Mouse (Mus musculus) hindbrain, embryonic 16.5 days (tissue): ENCODE measurements around the gene Slc35g3. TPM values are rescaled to one million over a fixed set of nuclear protein-coding genes. Genes with fewer than 3 reads are reported as not detected.
A peak's percentile ranks its signal among the peaks of the same experiment; 100 is the strongest.
"Not testable (repeated sequence)": the region's sequence is repeated elsewhere in the genome, so short reads cannot be mapped to it uniquely, and the experiment has no call there.

Source experiments
- ATAC-seq: fragments of 200-750 bp; cut with Nextera tagmentation; 2 replicates; pipeline ENCODE4 v1.8.0; 2017; ENCODE audit warnings: moderate TSS enrichment, moderate library complexity
- H3K27ac ChIP-seq: fragments of 300-500 bp; sonication (generic); 2 replicates; pipeline ENCODE4 v1.5.1; 2014; ENCODE audit warnings: low read depth, mild to moderate bottlenecking, control low read depth, low read length, moderate library complexity
- H3K27me3 ChIP-seq: fragments of 300-500 bp; sonication (generic); replicated peaks from 2 replicates; pipeline ENCODE4 v1.6.1; 2014; ENCODE audit warnings: low read length; ENCODE audit not compliant: control insufficient read depth, insufficient read depth
- H3K36me3 ChIP-seq: fragments of 300-500 bp; sonication (generic); 2 replicates; pipeline ENCODE4 v1.6.1; 2014; ENCODE audit warnings: mild to moderate bottlenecking, low read length, moderate library complexity, mixed read lengths; ENCODE audit not compliant: control insufficient read depth, insufficient read depth
- H3K4me1 ChIP-seq: fragments of 300-500 bp; sonication (generic); 2 replicates; pipeline ENCODE4 v1.6.1; 2014; ENCODE audit warnings: low read depth, low read length; ENCODE audit not compliant: control insufficient read depth, insufficient read depth
- H3K4me2 ChIP-seq: fragments of 300-500 bp; sonication (generic); 2 replicates; pipeline ENCODE4 v1.6.1; 2014; ENCODE audit warnings: mild to moderate bottlenecking, low read length, control low read depth, moderate library complexity
- H3K4me3 ChIP-seq: fragments of 300-500 bp; sonication (generic); 2 replicates; pipeline ENCODE4 v1.5.1; 2014; ENCODE audit warnings: mild to moderate bottlenecking, low read length, control low read depth, moderate library complexity
- H3K9ac ChIP-seq: fragments of 300-500 bp; sonication (generic); 2 replicates; pipeline ENCODE4 v1.6.1; 2014; ENCODE audit warnings: low read depth, mild to moderate bottlenecking, control low read depth, low read length, moderate library complexity
- H3K9me3 ChIP-seq: fragments of 300-500 bp; sonication (generic); 2 replicates; pipeline ENCODE4 v1.6.1; 2014; ENCODE audit warnings: mild to moderate bottlenecking, low read length, moderate library complexity; ENCODE audit not compliant: control insufficient read depth
- WGBS: fragments of 180-500 bp; shearing (Covaris S2); extraction: QIAGEN DNeasy Blood & Tissue Kit; methylation state at CpG from one replicate; pipeline ENCODE4 v1.1.7; 2014; 5-methylcytosine and 5-hydroxymethylcytosine counted together
- polyA plus RNA-seq: library from polyadenylated mRNA; unstranded; fragments of >200 nt; fragmentation: Nextera tagmentation; extraction: Ambion mirVana; gene quantifications from 2 replicates; pipeline ENCODE4 v1.2.1, GENCODE M21; 2015

Gene Slc35g3
- polyA plus RNA-seq, 1 experiment from 2014 or later: 0.41 TPM

- Histone ChIP-seq H3K4me2 (no peak overlapping the region), H3K9me3 (no peaks in the 10 kb centered on the region), H3K27ac (no peak overlapping the region), H3K36me3 (peaks cover 6% of the 10 kb centered on the region), H3K4me3 (no peak overlapping the region), H3K4me1 (peaks cover 14% of the 10 kb centered on the region), H3K9ac (no peak overlapping the region), H3K27me3 (no peaks in the 10 kb centered on the region)
- 86% methylated on average over 3 of the region's 3 CpGs for WGBS
- no peak for ATAC-seq
Observed at GRCm38 (mm10) chr11:69751635-69752034, 10.1 kb downstream of the Slc35g3 start.

GRCm38 (mm10) chr11:69731408-69731807 lies 30.4 kb downstream of the Slc35g3 start:
- H3K4me1 ChIP-seq, H3K4me2 ChIP-seq, H3K4me3 ChIP-seq, H3K9ac ChIP-seq, H3K9me3 ChIP-seq, H3K27me3 ChIP-seq, H3K27ac ChIP-seq, ATAC-seq: not testable (repeated sequence)
- WGBS: 89% methylated on average over 2 of the region's 3 CpGs
- peaks cover 24% of the 10 kb centered on the region for H3K36me3 ChIP-seq

GRCm38 (mm10) chr11:69729063-69729462 lies 32.7 kb downstream of the Slc35g3 start:
- H3K9me3 ChIP-seq: no peaks in the 10 kb centered on the region
- H3K9ac ChIP-seq: no peak overlapping the region
- no peaks in the 10 kb centered on the region for H3K4me1 ChIP-seq
- H3K36me3 ChIP-seq: peaks cover 4% of the 10 kb centered on the region; the same call in 1 of the 2 replicates
- WGBS: 17% methylated on average over 3 of the region's 3 CpGs
- no peak overlapping the region for H3K4me2 ChIP-seq
- no peaks in the 10 kb centered on the region for H3K27me3 ChIP-seq
- H3K27ac ChIP-seq: no peak overlapping the region
- no peak for ATAC-seq
- no peak overlapping the region for H3K4me3 ChIP-seq

GRCm38 (mm10) chr11:69725951-69726350 lies 35.8 kb downstream of the Slc35g3 start:
- no peak overlapping the region for H3K27ac ChIP-seq
- no peak for ATAC-seq
- 37% methylated on average over 5 of the region's 5 CpGs for WGBS

GRCm38 (mm10) chr11:69723074-69723473 lies 38.7 kb downstream of the Slc35g3 start:
- no peaks in the 10 kb centered on the region for H3K9me3 ChIP-seq
- no peak overlapping the region for H3K9ac ChIP-seq
- 49% methylated on average over 2 of the region's 2 CpGs for WGBS
- ATAC-seq: no peak
- no peaks in the 10 kb centered on the region for H3K36me3 ChIP-seq
- no peak overlapping the region for H3K4me3 ChIP-seq
- no peaks in the 10 kb centered on the region for H3K27me3 ChIP-seq
- H3K4me2 ChIP-seq: no peak overlapping the region
- H3K27ac ChIP-seq: no peak overlapping the region
- no peaks in the 10 kb centered on the region for H3K4me1 ChIP-seq

More at GRCm38 (mm10) chr11:69725951-69726350, 35.8 kb downstream of the Slc35g3 start:
- H3K36me3 ChIP-seq: no peaks in the 10 kb centered on the region
- no peak overlapping the region for H3K4me3 ChIP-seq
- H3K9ac ChIP-seq: no peak overlapping the region
- no peaks in the 10 kb centered on the region for H3K9me3 ChIP-seq
- H3K4me1 ChIP-seq: no peaks in the 10 kb centered on the region
- no peak overlapping the region for H3K4me2 ChIP-seq
- no peaks in the 10 kb centered on the region for H3K27me3 ChIP-seq

- Histone ChIP-seq H3K4me1 (no peaks in the 10 kb centered on the region), H3K27ac (no peak overlapping the region), H3K9ac (no peak overlapping the region), H3K4me2 (no peak overlapping the region), H3K9me3 (no peaks in the 10 kb centered on the region), H3K27me3 (no peaks in the 10 kb centered on the region), H3K36me3 (no peaks in the 10 kb centered on the region), H3K4me3 (no peak overlapping the region)
- ATAC-seq: no peak
- 75% methylated on average over 6 of the region's 6 CpGs for WGBS
Observed at GRCm38 (mm10) chr11:69720852-69721251, 40.9 kb downstream of the Slc35g3 start.

- Histone ChIP-seq H3K4me2 (no peak overlapping the region), H3K4me1 (no peaks in the 10 kb centered on the region), H3K27me3 (no peaks in the 10 kb centered on the region), H3K9ac (no peak overlapping the region), H3K27ac (no peak overlapping the region), H3K4me3 (no peak overlapping the region), H3K9me3 (no peaks in the 10 kb centered on the region), H3K36me3 (no peaks in the 10 kb centered on the region)
- ATAC-seq: no peak
- 68% methylated on average over 6 of the region's 6 CpGs for WGBS
Observed at GRCm38 (mm10) chr11:69719423-69719822, 42.3 kb downstream of the Slc35g3 start.

GRCm38 (mm10) chr11:69718661-69719060 lies 43.1 kb downstream of the Slc35g3 start:
- Histone ChIP-seq H3K4me2 (peak overlapping the region; percentile 29), H3K9ac (no peak overlapping the region), H3K27ac (no peak overlapping the region), H3K36me3 (no peaks in the 10 kb centered on the region), H3K4me3 (no peak overlapping the region), H3K27me3 (no peaks in the 10 kb centered on the region), H3K4me1 (no peaks in the 10 kb centered on the region), H3K9me3 (no peaks in the 10 kb centered on the region)
- no peak for ATAC-seq
- WGBS: 26% methylated on average over 15 of the region's 15 CpGs

- Histone ChIP-seq H3K9ac (no peak overlapping the region), H3K9me3 (no peaks in the 10 kb centered on the region), H3K4me1 (no peaks in the 10 kb centered on the region), H3K36me3 (no peaks in the 10 kb centered on the region), H3K4me3 (no peak overlapping the region), H3K27ac (no peak overlapping the region), H3K27me3 (no peaks in the 10 kb centered on the region), H3K4me2 (no peak overlapping the region)
- ATAC-seq: no peak
- WGBS: 67% methylated on average over 4 of the region's 4 CpGs
Observed at GRCm38 (mm10) chr11:69716953-69717352, 44.8 kb downstream of the Slc35g3 start.

- Histone ChIP-seq H3K4me1 (no peaks in the 10 kb centered on the region), H3K9me3 (no peaks in the 10 kb centered on the region), H3K27ac (no peak overlapping the region), H3K4me2 (no peak overlapping the region), H3K27me3 (no peaks in the 10 kb centered on the region), H3K36me3 (no peaks in the 10 kb centered on the region), H3K9ac (no peak overlapping the region), H3K4me3 (no peak overlapping the region)
- no peak for ATAC-seq
- WGBS: 27% methylated on average over 5 of the region's 5 CpGs
Observed at GRCm38 (mm10) chr11:69715929-69716328, 45.8 kb downstream of the Slc35g3 start.
